Mouse (Mus musculus) right cerebral cortex, adult 18-20 months (tissue): Measurements from ENCODE around the gene Rack1.
"Not testable (repeated sequence)": the region's sequence is repeated elsewhere in the genome, so short reads cannot be mapped to it uniquely, and the experiment has no call there.

Source experiments
- DNase-seq: peaks from one replicate; pipeline ENCODE4 v3.0.0; 2022; ENCODE audit warnings: mixed read lengths

The Rack1 gene

DNA sequence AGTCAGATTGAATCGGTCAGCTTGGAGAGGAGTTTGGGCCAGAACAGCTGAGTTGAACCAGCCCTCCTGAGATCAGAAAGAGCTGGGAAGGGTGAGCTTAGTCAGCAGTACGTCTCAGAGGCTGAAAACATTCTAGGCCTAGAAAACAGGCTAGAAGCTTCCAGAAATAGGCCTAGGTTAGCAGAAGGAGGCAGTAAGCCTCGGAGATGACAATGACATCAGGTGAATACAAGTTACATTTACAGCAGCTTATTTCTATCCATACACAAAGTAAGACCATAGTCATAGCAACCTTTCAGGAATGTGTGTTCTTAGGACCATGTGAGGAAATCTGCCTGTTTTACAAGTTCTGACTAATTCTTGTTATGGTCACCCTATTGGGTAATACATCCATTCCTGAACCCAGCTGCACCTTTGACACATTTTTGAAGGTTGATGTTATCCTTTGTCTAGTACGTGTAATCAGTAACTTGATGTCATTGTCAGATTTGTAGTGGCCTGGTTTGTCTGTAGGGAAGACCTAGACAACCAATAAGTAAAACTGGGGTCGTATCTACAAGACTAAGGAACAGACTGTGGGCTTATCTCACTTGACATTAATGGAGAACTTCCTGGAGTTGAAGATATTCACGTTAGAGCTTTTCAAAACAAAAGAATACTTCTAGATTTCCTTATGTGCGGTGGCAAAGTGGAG is 19.6 kb downstream of the Rack1 start:
- no peak for DNase-seq

DNA sequence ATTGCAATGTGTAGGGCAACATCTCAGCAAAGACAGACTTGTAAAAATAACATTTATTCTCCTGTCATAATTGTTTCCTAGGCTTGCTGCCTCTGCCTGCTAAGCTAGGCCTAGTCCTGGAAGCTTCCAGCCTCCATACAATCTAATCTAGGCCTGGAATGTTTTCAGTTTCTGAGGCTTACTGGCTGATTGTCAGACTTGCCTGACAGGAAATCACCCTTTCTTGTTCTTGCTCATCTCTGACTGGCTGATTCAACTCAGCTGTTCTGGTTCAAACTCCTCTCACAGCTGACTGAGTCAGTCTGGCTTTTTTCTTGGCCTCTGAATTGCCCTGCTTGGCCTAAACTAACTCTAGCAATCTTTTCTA is 20.2 kb downstream of the Rack1 start:
- DNase-seq, result no peak

DNA sequence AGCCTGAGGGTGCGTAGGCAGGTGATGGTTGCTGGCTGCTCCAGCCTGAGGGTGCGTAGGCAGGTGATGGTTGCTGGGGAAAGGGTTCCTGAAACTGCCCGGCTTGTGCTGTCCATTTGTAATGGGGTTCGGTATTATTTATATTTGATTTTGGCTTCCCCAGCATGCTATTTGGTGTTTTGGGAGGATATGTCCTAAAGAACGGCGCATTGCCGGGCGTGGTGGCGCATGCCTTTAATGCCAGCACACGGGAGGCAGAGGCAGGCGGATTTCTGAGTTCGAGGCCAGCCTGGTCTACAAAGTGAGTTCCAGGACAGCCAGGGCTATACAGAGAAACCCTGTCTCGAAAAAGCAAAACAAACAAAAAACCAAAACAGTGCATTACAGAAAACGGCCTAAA is 21.2 kb downstream of the Rack1 start:
- DNase-seq, result not testable (repeated sequence)

DNA sequence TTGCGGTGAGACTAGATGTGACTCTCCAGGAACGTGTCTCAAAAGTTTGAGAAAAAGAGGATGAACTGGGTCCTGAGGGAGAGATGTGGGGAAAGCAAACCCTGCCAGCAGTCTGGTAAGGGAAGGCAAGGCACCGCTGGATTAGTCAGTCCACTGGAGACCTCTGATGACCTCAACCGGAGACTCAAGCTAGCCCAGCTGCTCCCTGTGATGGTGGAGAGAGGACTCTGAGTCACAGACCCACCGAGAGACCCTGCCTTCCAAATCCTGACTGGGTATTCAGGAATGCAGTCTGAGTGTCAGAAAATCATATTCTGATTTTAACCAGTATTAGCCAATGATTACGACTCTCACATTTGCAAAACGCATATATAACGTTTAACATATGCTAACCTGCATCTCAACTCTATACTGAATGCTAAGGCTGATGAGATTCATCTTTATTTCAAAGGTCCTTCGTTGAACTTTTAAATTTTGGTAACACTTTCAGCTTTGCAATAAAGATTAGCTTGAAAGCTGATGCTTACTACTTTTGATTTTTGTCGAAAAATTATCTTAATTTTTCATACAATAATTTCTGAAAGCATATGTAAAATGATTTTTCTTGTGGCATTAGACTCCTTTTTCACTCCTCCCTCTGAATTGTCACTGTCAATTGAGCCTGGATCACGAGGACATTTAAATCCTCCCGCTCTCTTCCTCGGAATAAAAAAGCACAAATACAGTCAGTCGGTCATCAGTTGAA is 22.8 kb downstream of the Rack1 start:
- no peak for DNase-seq

DNA sequence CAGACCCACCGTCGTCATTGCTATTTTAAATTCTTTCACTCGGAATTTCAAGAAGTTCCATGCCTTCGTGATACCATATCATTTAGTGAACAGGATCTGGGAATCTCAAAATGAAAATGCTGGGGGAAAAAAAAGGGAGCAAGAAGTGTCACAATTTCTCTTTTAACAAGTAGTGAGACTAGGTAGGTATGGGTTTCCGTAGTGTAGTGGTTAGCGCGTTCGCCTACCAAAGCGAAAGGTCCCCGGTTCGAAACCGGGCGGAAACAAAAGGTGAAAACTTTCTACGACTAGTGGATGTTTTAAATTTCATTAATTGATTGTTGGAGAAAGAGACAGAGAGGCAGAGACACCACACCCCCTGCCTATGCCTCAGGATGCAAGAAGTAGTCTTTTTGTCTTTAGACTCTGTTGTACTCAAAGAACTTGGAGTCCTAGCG is 23.4 kb downstream of the Rack1 start:
- peak; percentile 45 for DNase-seq

DNA sequence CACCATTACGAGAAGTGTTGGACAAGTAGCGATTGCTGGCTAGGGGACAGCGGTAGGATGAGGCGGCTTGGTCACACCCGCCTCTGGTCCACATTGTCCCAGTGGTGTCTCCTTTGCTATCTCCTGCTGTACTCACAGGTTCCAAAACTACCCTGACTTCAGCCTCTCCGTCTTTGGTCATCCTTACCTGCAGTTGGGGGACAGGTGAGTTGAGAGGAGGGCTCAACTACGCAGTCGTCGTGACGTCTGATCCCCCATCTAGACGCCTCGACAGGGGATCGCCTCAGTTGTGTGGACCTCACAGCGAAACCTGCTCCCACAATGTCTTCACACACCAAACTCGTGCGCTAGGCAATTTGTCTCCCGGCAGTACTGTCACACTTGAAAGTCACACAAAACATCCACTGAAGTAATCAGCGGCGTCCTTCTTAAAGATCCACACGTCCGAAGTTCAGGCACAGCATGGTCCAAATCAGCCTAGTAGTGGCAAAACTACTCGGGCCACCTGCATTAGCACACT is 24.2 kb downstream of the Rack1 start:
- no peak for DNase-seq

DNA sequence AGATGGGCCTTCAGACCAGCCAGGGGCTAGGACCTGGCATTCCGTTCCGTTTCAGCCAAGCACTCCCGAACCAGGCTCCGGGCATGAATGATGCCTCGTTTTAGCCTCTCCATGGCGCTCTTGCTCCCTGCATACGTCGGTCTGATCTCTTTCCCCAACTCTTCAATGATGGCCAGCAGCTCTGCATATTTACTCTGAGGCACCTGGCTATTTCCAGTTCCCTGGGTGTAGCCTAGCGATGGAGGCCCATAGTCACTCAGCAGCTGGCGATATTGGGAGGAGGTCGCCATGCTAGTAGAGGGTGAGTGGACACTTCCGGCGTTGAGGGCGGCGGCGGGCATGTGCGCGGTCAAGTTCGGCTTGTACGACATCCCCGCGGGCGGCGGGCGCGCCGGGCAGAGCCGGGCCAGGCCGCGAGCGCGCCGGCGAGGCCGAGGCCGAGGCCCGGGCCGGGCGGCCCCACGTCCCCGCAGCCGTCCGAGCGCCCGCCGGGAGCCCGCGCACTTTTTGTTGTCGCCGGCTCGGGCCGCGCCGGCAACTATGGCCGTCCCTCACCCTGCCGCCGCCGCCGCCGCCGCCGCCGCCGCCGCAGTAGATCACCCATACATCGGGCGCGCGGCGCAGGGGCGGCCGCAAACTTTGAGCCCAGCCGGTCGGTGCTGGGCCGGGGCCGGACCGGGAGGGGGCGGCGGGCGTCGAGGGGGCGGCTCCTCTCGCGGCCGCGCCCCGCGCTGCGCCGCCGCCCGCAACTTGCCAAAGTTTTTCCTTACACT is 26.0 kb downstream of the Rack1 start, which contains the start of the genes Trim7 and Gm12184:
Trim7 (plus strand) TSS at position 162 of the 773 bp plus-strand sequence.
Gm12184 (minus strand) TSS at position 677 of the 773 bp plus-strand sequence.
- not testable (repeated sequence) for DNase-seq

DNA sequence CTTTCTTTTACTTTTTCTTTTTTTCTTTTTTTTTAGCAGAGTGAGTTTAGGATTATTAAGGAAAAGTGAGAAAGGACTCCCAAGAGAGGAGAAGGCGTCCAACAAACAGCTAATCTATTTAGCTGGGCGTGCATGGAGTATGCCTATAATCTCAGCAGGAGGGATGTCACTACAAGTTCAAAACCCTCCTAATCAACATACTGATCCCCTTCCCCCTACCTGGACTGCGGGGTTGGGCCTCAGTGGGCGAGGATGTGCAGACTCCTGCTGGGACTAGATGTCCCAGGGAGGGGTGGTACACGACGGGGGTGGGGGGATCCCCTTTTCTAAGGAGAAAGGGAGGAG is 26.6 kb downstream of the Rack1 start:
- no peak for DNase-seq

DNA sequence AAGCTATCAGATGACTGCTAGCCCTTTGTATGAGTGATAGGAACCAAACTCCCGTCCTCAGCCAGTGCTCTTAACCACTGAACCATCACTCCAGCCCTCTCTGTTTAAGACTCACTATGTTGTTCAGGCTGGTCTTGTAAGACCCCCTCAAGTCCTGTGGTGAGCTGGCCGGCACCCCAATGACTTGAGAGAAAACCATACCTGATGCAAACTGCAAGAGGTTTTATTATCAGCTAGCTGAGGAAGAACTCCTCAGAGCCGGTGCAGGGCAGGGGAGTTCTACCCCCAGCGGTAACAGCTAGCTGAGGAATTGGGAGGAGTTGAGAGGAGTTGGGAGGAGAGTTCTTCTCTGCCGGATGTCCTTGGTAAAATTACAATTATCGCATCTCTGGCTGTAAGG is 27.8 kb downstream of the Rack1 start:
- no peak for DNase-seq

DNA sequence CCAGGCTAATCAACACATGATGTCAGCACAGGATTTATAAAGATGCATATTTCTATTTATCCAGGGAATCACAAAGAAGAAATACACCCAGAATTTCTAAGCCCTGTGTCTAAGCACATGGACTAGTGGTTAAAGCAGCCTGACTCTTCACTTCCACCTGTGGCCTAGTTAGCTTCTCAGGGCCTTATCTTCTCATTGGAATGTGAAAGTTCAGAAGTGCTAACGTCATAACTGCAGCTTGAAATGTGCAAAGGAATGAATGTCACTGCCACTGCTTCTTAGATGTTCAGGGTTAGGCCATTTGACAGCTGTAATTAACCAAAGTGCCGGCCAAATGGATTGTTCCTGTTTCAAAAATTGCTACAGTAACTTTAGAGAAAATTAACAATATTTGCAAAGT is 30.1 kb downstream of the Rack1 start:
- no peak for DNase-seq

DNA sequence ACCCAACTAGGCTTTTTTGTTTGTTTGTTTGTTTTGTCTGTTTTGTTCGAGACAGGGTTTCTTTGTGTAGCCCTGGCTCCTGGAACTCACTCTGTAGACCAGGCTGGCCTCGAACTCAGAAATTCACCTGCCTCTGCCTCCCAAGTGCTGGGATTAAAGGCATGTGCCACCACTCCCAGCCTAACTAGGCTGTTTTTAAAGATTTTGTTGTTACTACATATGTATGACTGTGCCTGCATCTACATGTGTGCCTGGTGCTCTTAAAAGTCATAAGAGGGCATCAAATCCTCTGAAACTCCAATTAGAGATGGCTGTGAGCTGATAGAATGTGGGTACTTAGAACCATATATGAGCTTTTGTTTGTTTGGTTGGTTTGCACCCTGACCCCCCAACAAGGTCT is 31.1 kb downstream of the Rack1 start:
- no peak for DNase-seq

DNA sequence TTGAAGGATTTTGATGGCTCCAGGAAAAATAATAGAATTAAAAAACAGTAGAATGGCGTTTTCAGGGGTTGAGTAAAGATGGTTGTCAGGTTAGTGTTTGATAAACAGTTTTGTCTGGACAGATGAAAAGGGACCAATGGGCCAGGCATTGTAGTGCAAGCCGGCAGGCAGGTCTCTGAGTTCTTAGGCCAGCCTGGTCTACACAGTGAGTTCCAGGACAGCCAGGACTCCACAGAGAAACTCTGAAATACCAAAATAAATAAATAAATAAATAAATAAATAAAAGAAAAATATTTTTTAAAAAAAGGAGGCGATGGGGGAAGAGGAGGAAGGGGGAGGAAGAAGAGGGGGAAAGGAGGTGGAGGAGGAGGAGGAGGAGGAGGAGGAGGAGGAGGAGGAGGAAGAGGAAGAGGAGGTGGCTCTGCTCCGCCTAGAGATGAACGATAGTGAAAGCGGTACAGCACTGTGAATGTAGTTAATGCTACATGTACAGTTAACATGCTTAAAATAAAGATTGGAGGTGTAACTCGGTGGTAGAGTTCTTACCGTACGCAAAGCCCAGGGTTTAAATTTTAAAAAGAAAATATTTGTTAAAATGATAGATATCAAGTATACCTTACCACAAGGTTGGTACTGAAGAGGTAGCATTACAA is 33.1 kb downstream of the Rack1 start:
- DNase-seq, result no peak

DNA sequence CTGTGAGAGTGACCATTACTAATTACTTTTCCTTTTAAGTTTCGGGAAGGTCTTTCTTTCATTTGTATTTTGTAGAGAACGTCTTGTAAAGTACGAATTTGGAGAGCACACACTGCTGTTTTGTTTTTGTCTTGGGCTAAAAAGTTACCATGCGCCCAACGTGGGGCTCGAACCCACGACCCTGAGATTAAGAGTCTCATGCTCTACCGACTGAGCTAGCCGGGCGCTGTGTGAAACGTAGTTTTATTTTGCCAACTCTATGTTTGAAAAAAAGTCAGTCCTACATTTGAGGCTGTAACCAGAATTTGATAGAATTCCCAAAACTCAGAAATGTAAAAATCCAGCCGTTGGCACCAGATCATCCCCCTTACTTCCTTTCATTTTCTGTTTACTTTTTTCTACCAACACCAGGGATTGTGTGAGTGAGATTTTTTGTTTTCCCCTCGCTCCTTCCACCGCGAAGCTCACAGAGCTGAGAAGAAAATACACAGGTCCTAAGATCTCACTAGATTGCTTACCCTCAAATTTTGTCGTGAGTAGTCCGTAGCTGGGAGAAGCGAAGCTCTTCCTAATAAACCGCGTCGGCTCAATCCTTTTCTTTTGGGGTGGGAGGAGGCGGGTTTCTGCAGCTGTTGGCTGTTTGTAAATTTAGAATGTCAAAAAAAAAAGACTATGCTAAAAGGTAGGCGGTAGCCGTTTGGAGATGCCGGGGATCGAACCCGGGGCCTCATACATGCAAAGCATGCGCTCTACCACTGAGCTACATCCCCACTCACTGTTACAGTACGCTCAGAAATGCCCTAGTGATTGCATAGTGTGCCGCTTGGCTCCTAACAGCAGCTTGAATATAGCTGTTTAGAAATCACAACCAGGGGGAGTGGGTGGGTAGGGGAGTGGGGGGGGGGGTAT is 33.9 kb downstream of the Rack1 start:
- peak; percentile 91 for DNase-seq

DNA sequence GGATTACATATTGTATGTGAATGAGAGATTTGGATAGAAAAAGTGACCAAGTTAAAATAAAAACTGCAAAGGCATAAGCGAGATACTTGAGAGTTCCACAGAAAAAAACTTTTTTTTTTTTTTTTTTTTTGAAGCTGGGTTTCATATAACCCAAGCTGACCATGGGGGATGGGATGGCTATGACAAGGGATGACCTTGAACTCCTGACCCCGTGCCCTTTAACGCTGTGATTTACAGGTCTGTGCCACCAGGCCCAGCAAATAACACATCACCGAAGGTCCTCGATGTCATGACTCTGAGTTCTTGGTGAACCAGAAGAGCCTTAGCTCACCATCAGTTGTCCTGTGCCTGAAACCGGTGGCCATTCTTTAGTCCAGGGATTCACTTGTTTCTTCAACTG is 35.8 kb downstream of the Rack1 start:
- no peak for DNase-seq

DNA sequence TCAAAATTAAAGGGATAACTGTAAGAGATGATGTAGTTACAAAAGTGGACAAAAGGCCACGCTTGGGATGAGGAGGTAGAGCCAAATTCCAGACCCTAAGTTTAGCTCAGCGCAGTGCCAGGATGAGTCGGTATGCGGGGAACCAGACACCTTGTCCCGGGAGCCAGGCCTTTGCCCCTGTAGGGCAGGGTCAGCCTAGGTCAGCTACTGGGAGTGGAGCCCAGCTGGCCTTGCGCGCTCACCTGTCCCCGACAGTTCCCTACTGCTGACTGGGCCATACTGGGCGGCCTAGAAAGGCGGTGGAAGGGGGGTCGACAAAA is 36.8 kb downstream of the Rack1 start:
- no peak for DNase-seq

DNA sequence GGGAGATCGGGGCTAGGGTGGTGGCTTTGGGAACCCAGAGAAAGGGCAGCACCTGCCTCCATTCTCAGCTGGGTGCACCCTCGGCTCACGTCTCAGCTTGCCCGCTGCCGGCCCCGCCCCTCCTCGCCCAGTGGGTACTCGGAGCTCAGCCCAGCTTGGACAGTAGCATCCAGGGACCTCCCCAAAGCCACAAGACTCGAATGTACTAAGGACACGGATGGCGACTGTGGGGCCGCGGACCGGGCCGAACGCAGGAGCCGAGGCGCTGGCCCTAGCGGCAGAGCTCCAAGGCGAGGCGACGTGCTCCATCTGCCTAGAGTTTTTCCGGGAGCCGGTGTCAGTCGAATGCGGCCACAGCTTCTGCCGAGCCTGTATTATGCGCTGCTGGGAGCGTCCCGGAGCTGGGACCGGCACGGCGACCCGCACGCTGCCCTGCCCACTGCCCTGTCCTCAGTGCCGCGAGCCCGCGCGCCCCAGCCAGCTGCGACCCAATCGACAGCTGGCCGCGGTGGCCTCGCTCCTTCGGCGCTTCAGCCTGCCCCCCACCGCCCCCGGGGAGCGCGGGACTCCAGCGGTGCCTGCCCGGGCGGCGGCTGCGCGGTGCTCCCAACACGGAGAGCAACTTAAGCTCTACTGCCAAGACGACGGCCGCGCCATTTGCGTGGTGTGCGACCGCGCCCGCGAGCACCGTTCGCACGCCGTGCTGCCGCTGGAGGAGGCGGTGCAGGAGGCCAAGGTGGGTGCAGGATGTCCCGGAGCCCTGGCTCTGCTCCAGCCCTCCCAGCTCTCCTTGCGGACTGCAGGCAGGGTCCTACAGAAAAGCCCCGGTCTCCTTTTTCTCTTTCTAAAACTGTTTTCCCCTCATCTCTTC is 37.4 kb downstream of the Rack1 start:
- peak; percentile 58 for DNase-seq

DNA sequence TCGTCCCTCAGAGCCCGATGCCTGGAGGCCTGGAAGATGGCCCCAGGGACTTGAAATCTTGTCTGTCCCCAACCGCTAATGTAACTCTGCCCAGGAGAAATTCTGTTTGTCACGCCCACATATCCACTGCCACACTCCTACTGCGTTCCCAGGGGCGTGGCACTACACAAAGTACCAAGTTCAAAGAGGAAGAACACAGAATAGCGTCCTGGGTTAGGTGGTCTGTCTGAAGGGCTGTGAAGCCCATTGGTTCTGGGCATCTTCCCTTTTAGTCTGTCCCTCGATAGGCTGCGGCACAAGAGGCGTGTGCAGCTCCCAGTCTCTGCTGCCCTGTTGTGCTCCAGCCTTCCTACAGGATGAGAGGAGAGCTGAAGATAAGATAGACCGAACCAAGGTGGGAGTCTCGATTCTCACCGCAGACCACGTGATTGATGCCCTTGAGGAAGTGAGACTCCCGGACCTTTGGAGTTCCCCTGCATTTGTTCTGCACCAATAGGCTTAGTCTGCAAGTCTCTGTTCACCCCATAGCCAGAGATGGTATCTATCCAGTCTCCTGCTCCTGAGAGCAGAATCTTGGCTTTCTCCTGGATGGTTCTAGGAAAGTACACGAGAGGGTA is 38.2 kb downstream of the Rack1 start:
- no peak for DNase-seq

DNA sequence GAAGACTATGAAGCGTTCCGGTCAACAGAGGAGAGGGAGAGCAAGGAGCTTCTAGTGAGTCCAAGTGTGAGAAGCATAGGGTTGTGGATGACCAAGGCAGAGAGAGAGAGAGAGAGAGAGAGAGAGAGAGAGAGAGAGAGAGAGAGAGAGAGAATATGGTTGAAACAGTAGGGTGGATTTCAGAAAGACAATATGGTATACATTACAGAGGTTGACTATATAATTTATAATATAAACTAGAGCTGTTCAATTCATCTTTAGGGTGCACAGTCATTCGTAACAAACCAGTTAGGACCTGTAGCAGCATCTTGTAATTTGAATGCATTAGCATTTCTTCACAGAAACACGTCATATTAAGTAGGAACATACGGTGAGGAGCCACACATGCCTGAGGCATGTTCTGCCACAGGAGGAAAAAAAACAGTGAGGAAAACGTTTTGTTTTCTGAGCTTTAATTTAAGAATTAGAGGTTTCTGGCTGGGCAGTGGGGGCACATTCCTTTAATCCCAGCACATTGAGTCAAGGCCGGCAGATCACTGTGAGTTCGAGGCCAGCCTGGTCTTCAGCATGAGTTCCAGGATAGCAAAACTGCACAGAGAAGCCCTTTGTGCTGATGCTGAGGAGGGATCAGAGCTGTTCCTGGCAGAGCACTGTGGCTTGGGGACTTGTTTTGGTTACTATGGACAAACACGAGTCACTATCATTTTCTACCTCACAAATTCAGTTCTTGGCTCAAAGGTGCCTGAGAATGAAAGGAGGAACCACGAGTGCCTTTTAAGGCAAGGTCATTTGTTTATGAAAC is 38.9 kb downstream of the Rack1 start:
- DNase-seq, result no peak

DNA sequence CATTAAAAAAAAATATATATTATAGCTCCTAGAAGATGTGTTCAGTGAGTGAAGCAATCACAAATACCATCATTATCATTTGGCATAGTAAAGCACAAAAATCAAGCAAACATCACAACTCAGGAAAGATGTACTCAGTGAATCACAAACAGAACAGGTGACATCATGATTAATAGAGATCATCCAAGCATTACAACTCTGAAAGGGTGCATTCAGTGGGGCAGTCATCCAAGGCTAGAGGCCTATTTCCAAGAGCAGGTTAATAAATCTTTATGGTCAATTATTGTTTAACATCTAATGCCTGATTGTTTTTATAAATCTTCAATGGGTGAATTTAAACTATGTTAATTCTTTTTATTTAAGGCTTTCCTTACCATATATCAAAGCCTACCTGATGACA is 40.7 kb downstream of the Rack1 start:
- no peak for DNase-seq

DNA sequence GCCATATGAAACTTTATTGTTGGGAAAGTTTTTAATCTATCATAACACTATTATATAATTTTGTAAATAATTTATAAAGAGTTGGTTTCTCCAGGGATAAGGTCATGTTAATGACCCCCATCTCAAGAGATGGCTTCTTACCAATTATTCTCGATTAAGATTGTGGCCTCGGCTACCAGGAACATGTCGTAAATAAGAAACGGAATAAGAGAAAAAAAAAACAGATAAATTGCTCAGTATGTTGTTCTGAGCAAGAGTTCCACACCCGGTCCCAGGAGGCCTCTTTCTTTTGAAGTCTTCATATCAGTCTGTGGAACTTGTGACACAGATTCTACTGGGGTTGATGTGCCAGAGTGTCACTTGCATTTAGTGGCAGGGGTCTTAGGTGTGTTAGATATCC is 41.1 kb downstream of the Rack1 start:
- DNase-seq, result no peak
